Comparison of ENCODE assay signal across 9 mouse cellular contexts in genomic region chr7:128779305-128779704, GRCm38 (mm10). TPM values are rescaled to one million over a fixed set of nuclear protein-coding genes. Genes with fewer than 3 reads are reported as not detected.
DNase-seq lines count a peak whose midpoint lies in the region; ATAC-seq and TF ChIP-seq lines count a peak whose summit lies in the region.
"Had no signal": no experiment of that assay in that cellular context is flagged by ENCODE, and none has a peak within 500 bp of the region (broad histone marks: within the 10 kb centered on the region; RNA-seq: fewer than 3 reads in every experiment).

No protein-coding gene starts in this region.

- H3K4me1 ChIP-seq in MEL (ENCODE audit: control insufficient read depth in 1 of 2, insufficient read depth in 2 of 2, low read length in 2 of 2): no peaks in the 10 kb centered on the region
- no peaks in the 10 kb centered on the region for H3K4me1 ChIP-seq in lung, embryonic 14.5 days (ENCODE audit: insufficient read depth)
- H3K4me1 ChIP-seq: lung, embryonic 15.5 days had no signal

- DNase-seq in gastrocnemius, postnatal 10 days: peak; percentile 40
- DNase-seq in gastrocnemius, adult 18-20 months (ENCODE audit: low spot score): no peak
- peak; percentile 79 for DNase-seq in MEL (ENCODE audit: low read depth, low spot score)
- peak; percentile 16 for DNase-seq in cerebellum, adult 8-10 months
- DNase-seq in forelimb bud, embryonic 11.5 days (ENCODE audit: low read depth, low spot score): peak; percentile 66
- DNase-seq in kidney, postnatal 4 days: peak; percentile 69 to 74
- peak; percentile 88 for DNase-seq in lung, embryonic 14.5 days
- peak; percentile 38 for DNase-seq in right cerebral cortex, adult 18-20 months

- no peak overlapping the region for H3K9ac ChIP-seq in MEL (ENCODE audit: control insufficient read depth, low read depth, low read length, poor library complexity, severe bottlenecking)
- no peak overlapping the region for H3K9ac ChIP-seq in lung, embryonic 14.5 days
- H3K9ac ChIP-seq: lung, embryonic 15.5 days had no signal

- TF ChIP-seq RAD21 in MEL (IDR thresholded peaks at IDR 0.05; ENCODE audit: low read depth, low read length): peak; percentile 62

- no peak overlapping the region for H3K4me3 ChIP-seq in MEL (ENCODE audit: control insufficient read depth in 1 of 2, insufficient read depth in 1 of 2, low read depth in 2 of 2, low read length in 2 of 2)
- no peak overlapping the region for H3K4me3 ChIP-seq in lung, embryonic 14.5 days (ENCODE audit: low read depth, low read length)
- H3K4me3 ChIP-seq: lung, embryonic 15.5 days had no signal

- H3K27ac ChIP-seq in MEL (ENCODE audit: control insufficient read depth, low read depth, low read length): no peak overlapping the region
- no peak overlapping the region for H3K27ac ChIP-seq in lung, embryonic 14.5 days (ENCODE audit: low read depth)
- H3K27ac ChIP-seq: lung, embryonic 15.5 days had no signal

- H3K4me2 ChIP-seq in lung, embryonic 14.5 days: no peak overlapping the region
- H3K4me2 ChIP-seq: lung, embryonic 15.5 days had no signal

- ATAC-seq in lung, embryonic 14.5 days (ENCODE audit: insufficient read depth): peak; percentile 56; the same call in 1 of the 2 replicates

- no peak for TF ChIP-seq EP300 in MEL (IDR thresholded peaks at IDR 0.05; ENCODE audit: low read depth in 1 of 2, low read length in 2 of 2)

- peaks cover 0 to 26% of the 10 kb centered on the region in 2 experiments; a peak in 2 of 4 replicates for H3K36me3 ChIP-seq in MEL (ENCODE audit: control insufficient read depth in 1 of 2, insufficient read depth in 2 of 2, low read length in 2 of 2)
- peaks cover 87% of the 10 kb centered on the region for H3K36me3 ChIP-seq in lung, embryonic 14.5 days (ENCODE audit: insufficient read depth)

- WGBS in lung, embryonic 14.5 days: 46% methylated on average over 6 of the region's 6 CpGs

- H3K79me2 ChIP-seq in MEL (ENCODE audit: control insufficient read depth, insufficient read depth, low read length, poor library complexity): no peaks in the 10 kb centered on the region

- TF ChIP-seq CTCF in MEL (IDR thresholded peaks at IDR 0.05 in 2 of 3, conservative IDR thresholded peaks at IDR 0.05 in 1 of 3; ENCODE audit: control insufficient read depth in 1 of 3, insufficient read depth in 1 of 3, low read depth in 2 of 3, low read length in 3 of 3, poor library complexity in 1 of 3, severe bottlenecking in 1 of 3): peak; percentile 73 to 88 (median 78)
- peak; percentile 81 for TF ChIP-seq CTCF in lung, embryonic 14.5 days (IDR thresholded peaks at IDR 0.05; ENCODE audit: low read depth)

- no peak for TF ChIP-seq POLR2A in MEL (IDR thresholded peaks at IDR 0.05; ENCODE audit: control insufficient read depth in 1 of 2, insufficient read depth in 1 of 2, low read depth in 1 of 2, low read length in 2 of 2, poor library complexity in 1 of 2)

- no peaks in the 10 kb centered on the region for H3K9me3 ChIP-seq in MEL (replicated peaks; ENCODE audit: insufficient read depth, low read length)
- no peaks in the 10 kb centered on the region for H3K9me3 ChIP-seq in lung, embryonic 14.5 days (ENCODE audit: low read depth, low read length)
- H3K9me3 ChIP-seq: lung, embryonic 15.5 days had no signal

- no peaks in the 10 kb centered on the region for H3K27me3 ChIP-seq in MEL (ENCODE audit: control insufficient read depth in 1 of 2, insufficient read depth in 2 of 2, low read length in 2 of 2)
- H3K27me3 ChIP-seq in lung, embryonic 14.5 days (ENCODE audit: insufficient read depth, low read length): no peaks in the 10 kb centered on the region
- H3K27me3 ChIP-seq: lung, embryonic 15.5 days had no signal

TF ChIP-seq in MEL, 35 proteins besides CTCF, POLR2A, EP300 and RAD21:
- TF ChIP-seq NRF1 (IDR thresholded peaks at IDR 0.05; ENCODE audit: insufficient read depth, low read depth, low read length, poor library complexity, severe bottlenecking) (no peak), USF1 (IDR thresholded peaks at IDR 0.05; ENCODE audit: low read depth, low read length) (no peak), CHD1 (IDR thresholded peaks at IDR 0.05; ENCODE audit: low read depth, low read length) (no peak), SMC3 (IDR thresholded peaks at IDR 0.05; ENCODE audit: low read depth, low read length) (peak; percentile 57), ELF1 (IDR thresholded peaks at IDR 0.05; ENCODE audit: low read depth, low read length) (no peak), MAFK (IDR thresholded peaks at IDR 0.05; ENCODE audit: borderline replicate concordance, low read depth, low read length) (no peak), MYC (IDR thresholded peaks at IDR 0.05; ENCODE audit: low read depth, low read length) (peak; percentile 81; the same call in 1 of the 2 replicates), ZMIZ1 (IDR thresholded peaks at IDR 0.05; ENCODE audit: low read depth, low read length) (no peak), MAX (IDR thresholded peaks at IDR 0.05; ENCODE audit: low read length) (peak; percentile 88), SIN3A (IDR thresholded peaks at IDR 0.05; ENCODE audit: low read length) (no peak), HCFC1 (IDR thresholded peaks at IDR 0.05; ENCODE audit: low read depth, low read length) (no peak), MXI1 (IDR thresholded peaks at IDR 0.05; ENCODE audit: low read depth, low read length) (0 out of 2 replicates have a peak, but pooled peaks have one; percentile 19), USF2 (IDR thresholded peaks at IDR 0.05; ENCODE audit: borderline replicate concordance in 1 of 2, insufficient read depth in 1 of 2, low read depth in 1 of 2, low read length in 2 of 2) (no peak)
TF ChIP-seq in MEL: peak in this region for 4.

RNA-seq across cellular contexts. Expression of gene Sec23ip, which starts 34.6 kb away (rescaled TPM):
- total RNA-seq in gastrocnemius, postnatal 10 days (2021): 10 to 100 TPM; 22.3 to 26.9 TPM
- 10 to 100 TPM; 17.5 to 18.3 TPM for total RNA-seq in gastrocnemius, adult 18-20 months (2021)
- 20.7 and 21.2 TPM in 2 replicates for total RNA-seq in MEL (2012; rRNA removed)
- polyA plus RNA-seq in MEL (2012; ENCODE audit: insufficient read depth in 1 of 2, insufficient read length in 2 of 2, low read depth in 1 of 2, low replicate concordance in 2 of 2, missing spikeins in 1 of 2): 10 to 100 TPM in 1 of 2 experiments, not detected in 1; 43.7 TPM
- polyA plus RNA-seq in lung, embryonic 14.5 days (2014; fragmentation: Nextera tagmentation; extraction: Ambion mirVana): 41.0 and 43.0 TPM in 2 replicates

RNA-seq across cellular contexts. Expression of gene Mcmbp, which starts 39.0 kb away (rescaled TPM):
- total RNA-seq in gastrocnemius, postnatal 10 days (2021): 10 to 100 TPM; 21.5 to 27.3 TPM
- 10 to 100 TPM; 15.2 to 16.5 TPM for total RNA-seq in gastrocnemius, adult 18-20 months (2021)
- total RNA-seq in MEL (2012; rRNA removed): 44.6 and 49.3 TPM in 2 replicates
- 10 to 100 TPM in 1 of 2 experiments, not detected in 1; 91.1 TPM for polyA plus RNA-seq in MEL (2012; ENCODE audit: insufficient read depth in 1 of 2, insufficient read length in 2 of 2, low read depth in 1 of 2, low replicate concordance in 2 of 2, missing spikeins in 1 of 2)
- 81.1 and 82.5 TPM in 2 replicates for polyA plus RNA-seq in lung, embryonic 14.5 days (2014; fragmentation: Nextera tagmentation; extraction: Ambion mirVana)
